Mouse (Mus musculus): ENCODE results near the gene Pnrc1. TPM values are rescaled to one million over a fixed set of nuclear protein-coding genes. Genes with fewer than 3 reads are reported as not detected.
"Not testable (repeated sequence)": the region's sequence is repeated elsewhere in the genome, so short reads cannot be mapped to it uniquely, and the experiment has no call there.

Pnrc1 gene
- total and polyA plus RNA-seq, 3 experiments = 7.6 to 14.4 TPM; not detected in 1

DNA sequence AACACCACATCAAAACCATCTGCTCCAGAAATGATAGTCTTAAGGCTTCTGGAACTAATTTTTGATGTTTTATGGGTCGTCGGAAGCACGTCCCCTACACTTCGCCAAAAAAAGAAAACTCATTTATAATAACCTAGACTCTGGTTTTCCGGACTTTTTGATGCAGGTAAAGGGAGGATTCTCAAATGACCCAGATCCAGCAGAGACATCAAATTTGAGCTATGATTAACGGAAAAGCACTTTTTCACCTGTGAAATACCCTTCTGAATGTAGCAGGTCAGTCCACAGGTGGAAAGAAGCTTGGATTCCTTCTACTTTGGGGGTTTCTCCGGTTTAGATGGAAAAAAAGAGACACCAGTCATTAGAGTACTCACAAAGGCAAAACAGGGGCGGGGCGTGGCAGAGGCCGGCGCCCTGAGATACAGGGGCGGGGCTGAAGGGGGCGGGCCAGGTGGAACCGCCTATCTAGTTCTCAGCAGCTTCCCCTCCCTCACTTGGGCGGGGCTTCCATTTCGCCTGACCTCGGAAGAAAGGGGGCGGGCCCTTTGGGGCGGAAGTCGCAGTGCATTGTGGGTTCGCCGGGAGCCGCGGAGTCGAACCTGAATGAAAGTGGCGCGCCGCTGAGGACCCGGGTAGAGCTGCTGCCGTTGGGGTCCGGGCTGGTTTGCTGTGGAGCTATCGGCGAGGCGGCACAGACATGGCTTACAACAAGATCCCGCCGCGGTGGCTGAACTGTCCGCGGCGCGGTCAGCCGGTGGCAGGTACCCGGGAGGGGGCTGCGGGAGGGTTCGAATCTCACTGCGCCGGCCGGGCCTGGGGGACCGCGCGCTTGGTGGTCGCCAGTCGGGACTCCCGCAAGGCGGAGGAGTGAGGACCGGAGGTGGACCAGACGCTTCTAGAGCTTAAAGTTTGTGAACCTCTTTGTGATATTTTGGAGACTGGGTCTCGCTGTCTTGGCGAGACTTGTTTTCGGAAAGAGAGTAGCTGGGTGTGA lies 20.1 kb upstream of the Pnrc1 start, which contains the start of gene Rngtt (continued):
- TF ChIP-seq JUND (IDR thresholded peaks at IDR 0.05; ENCODE audit: low read depth, low read length) = no peak

DNA sequence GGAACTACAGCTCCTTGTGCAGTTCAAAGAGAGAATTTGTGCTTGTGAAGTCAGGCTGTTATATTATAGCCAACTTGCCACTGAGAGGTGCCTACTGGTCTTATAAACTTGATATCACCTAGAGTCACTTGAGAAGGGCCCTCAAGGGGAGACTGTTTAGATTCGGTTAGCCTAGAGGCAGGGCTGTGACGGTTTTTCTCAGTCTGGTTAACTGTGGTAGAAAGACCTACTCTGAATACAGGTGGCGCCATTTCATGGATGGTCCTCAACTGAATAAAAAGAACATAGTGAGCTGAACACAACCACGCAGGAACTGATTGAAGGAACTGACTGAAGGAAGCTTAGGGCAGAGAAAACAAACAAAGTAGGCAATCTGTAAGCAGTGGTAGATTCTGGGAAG lies 17.2 kb upstream of the Pnrc1 start:
- Histone ChIP-seq H3K79me2 (ENCODE audit: control insufficient read depth, insufficient read depth, low read length, poor library complexity) (peaks cover 16% of the 10 kb centered on the region), H3K27me3 (ENCODE audit: control insufficient read depth in 1 of 2, insufficient read depth in 2 of 2, low read length in 2 of 2) (no peaks in the 10 kb centered on the region), H3K4me3 (ENCODE audit: control insufficient read depth in 1 of 2, insufficient read depth in 1 of 2, low read depth in 2 of 2, low read length in 2 of 2) (no peak overlapping the region), H3K4me1 (ENCODE audit: control insufficient read depth in 1 of 2, insufficient read depth in 2 of 2, low read length in 2 of 2) (peaks cover 7% of the 10 kb centered on the region in 2 experiments; a peak in 3 of 4 replicates), H3K27ac (ENCODE audit: control insufficient read depth, low read depth, low read length) (no peak overlapping the region), H3K9me3 (replicated peaks; ENCODE audit: insufficient read depth, low read length) (no peaks in the 10 kb centered on the region), H3K36me3 (ENCODE audit: control insufficient read depth in 1 of 2, insufficient read depth in 2 of 2, low read length in 2 of 2) (peaks cover 4 to 8% of the 10 kb centered on the region in 2 experiments; a peak in 2 of 4 replicates), H3K9ac (ENCODE audit: control insufficient read depth, low read depth, low read length, poor library complexity, severe bottlenecking) (no peak overlapping the region)
- no peak for DNase-seq (ENCODE audit: low read depth, low spot score)
- TF ChIP-seq SIN3A (IDR thresholded peaks at IDR 0.05; ENCODE audit: low read length) (no peak), CTCF (IDR thresholded peaks at IDR 0.05 in 2 of 3, conservative IDR thresholded peaks at IDR 0.05 in 1 of 3; ENCODE audit: control insufficient read depth in 1 of 3, insufficient read depth in 1 of 3, low read depth in 2 of 3, low read length in 3 of 3, poor library complexity in 1 of 3, severe bottlenecking in 1 of 3) (peak in 1 of 3 experiments; percentile 25; a peak in 2 of 6 replicates)

DNA sequence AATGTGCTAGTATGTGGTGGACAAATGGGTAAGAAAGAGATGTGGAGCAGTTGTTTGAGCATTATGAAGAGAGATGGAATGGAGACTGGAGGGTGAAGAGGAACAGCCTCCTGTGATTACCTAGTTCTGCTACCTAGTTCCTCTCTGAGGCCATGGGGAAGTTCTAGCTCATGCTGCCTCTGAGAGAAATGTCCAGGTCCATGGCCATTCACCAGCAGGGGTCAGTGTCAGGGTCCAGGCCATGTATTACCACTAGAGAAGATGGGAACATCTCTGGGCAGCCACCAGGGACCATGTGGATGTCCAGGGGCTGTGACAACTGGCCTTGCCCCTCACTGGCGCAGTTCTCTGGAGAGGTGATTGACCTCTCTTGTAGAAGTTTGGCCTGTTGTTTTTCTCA lies 13.1 kb upstream of the Pnrc1 start:
- Histone ChIP-seq H3K4me1 (ENCODE audit: control insufficient read depth in 1 of 2, insufficient read depth in 2 of 2, low read length in 2 of 2) (no peaks in the 10 kb centered on the region), H3K27me3 (ENCODE audit: control insufficient read depth in 1 of 2, insufficient read depth in 2 of 2, low read length in 2 of 2) (no peaks in the 10 kb centered on the region), H3K4me3 (ENCODE audit: control insufficient read depth in 1 of 2, insufficient read depth in 1 of 2, low read depth in 2 of 2, low read length in 2 of 2) (no peak overlapping the region), H3K9me3 (replicated peaks; ENCODE audit: insufficient read depth, low read length) (no peaks in the 10 kb centered on the region), H3K79me2 (ENCODE audit: control insufficient read depth, insufficient read depth, low read length, poor library complexity) (no peaks in the 10 kb centered on the region), H3K27ac (ENCODE audit: control insufficient read depth, low read depth, low read length) (no peak overlapping the region), H3K36me3 (ENCODE audit: control insufficient read depth in 1 of 2, insufficient read depth in 2 of 2, low read length in 2 of 2) (no peaks in the 10 kb centered on the region), H3K9ac (ENCODE audit: control insufficient read depth, low read depth, low read length, poor library complexity, severe bottlenecking) (no peak overlapping the region)
- TF ChIP-seq SMC3 (IDR thresholded peaks at IDR 0.05; ENCODE audit: low read depth, low read length) (no peak), KAT2A (conservative IDR thresholded peaks at IDR 0.05; ENCODE audit: low read depth, low read length) (no peak), ZKSCAN1 (IDR thresholded peaks at IDR 0.05; ENCODE audit: low read depth, low read length) (no peak), POLR2AphosphoS2 (IDR thresholded peaks at IDR 0.05; ENCODE audit: low read length) (no peak), SIN3A (IDR thresholded peaks at IDR 0.05; ENCODE audit: low read length) (no peak), CHD1 (IDR thresholded peaks at IDR 0.05; ENCODE audit: low read depth, low read length) (no peak), RAD21 (IDR thresholded peaks at IDR 0.05; ENCODE audit: low read depth, low read length) (no peak), TBP (IDR thresholded peaks at IDR 0.05; ENCODE audit: low read depth, low read length) (no peak)
- DNase-seq (ENCODE audit: low read depth, low spot score) = no peak

DNA sequence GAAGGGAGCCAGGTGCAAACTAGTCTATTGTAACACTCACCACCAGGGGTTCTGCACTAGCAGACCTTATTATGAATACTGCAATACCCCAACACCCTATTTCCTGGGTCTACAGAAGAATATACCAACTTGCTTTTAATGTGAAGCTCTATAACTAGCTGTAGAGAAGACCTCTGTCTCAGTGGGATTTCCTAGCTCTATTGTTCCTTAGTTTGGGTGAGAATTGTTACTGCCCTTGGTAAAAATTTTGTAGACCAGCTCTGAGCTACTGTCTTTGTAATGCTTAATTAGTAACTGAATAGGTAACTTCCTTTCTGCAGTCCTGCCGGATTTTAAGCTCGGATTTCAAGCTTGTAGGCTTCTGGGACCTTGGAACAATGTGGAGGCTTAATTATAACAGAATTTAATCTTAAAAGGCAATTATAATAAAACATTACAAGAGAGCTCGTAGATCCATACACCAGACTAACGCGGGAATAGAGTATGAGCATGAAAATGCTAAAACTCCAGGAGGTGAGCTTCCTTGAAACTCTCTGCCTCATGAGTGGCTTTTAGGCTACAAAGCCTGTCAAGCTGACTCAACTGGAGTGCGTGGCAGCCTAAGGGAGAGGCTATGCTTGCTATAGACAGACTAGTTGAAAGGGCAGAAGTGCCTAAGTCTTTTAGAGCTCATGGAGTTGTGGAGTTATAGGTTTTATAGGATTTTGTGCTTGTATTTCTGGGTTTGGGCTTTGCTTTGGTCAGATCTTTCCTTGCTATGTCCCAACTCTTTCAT lies 11.1 kb upstream of the Pnrc1 start:
- not testable (repeated sequence) for H3K9me3 ChIP-seq (replicated peaks; ENCODE audit: insufficient read depth, low read length); H3K27ac ChIP-seq (ENCODE audit: control insufficient read depth, low read depth, low read length); H3K4me1 ChIP-seq (ENCODE audit: control insufficient read depth in 1 of 2, insufficient read depth in 2 of 2, low read length in 2 of 2); H3K9ac ChIP-seq (ENCODE audit: control insufficient read depth, low read depth, low read length, poor library complexity, severe bottlenecking); H3K4me3 ChIP-seq (ENCODE audit: control insufficient read depth in 1 of 2, insufficient read depth in 1 of 2, low read depth in 2 of 2, low read length in 2 of 2); H3K27me3 ChIP-seq (ENCODE audit: control insufficient read depth in 1 of 2, insufficient read depth in 2 of 2, low read length in 2 of 2); H3K36me3 ChIP-seq (ENCODE audit: control insufficient read depth in 1 of 2, insufficient read depth in 2 of 2, low read length in 2 of 2); H3K79me2 ChIP-seq (ENCODE audit: control insufficient read depth, insufficient read depth, low read length, poor library complexity); DNase-seq (ENCODE audit: low read depth, low spot score)

Data from MEL (cell line).